Mouse (Mus musculus): ENCODE results near the gene Chtop.

The Chtop gene

GRCm38 (mm10) chr3:90508950-90509746 lies at the start of gene Chtop:
Chtop (minus strand) TSS chr3:90509498.
- DNase-seq (ENCODE audit: low spot score) = peak; percentile 99

GRCm38 (mm10) chr3:90555954-90556353 lies 46.7 kb upstream of the Chtop start:
- peak; percentile 50 for DNase-seq (ENCODE audit: low spot score)

GRCm38 (mm10) chr3:90552231-90552630 lies 42.9 kb upstream of the Chtop start:
- DNase-seq (ENCODE audit: low spot score) = no peak

DNA sequence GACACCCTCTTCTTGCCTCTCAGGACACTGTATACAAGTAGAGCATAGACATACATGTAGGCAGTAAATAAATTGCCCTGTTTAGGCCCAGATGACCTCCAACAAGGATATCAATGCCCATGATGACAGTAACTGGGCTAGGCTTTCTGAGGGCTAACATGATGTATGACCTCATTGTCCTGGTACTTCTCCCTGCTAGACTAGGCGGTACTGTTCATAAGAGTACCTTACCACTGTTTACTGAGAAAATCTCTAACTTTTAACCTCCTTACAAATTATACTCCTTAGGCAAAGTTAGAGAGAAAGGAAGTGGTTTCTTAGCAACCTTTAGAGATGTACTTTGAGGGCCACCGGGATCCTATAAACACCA lies 41.1 kb upstream of the Chtop start:
- no peak for DNase-seq (ENCODE audit: low spot score)

DNA sequence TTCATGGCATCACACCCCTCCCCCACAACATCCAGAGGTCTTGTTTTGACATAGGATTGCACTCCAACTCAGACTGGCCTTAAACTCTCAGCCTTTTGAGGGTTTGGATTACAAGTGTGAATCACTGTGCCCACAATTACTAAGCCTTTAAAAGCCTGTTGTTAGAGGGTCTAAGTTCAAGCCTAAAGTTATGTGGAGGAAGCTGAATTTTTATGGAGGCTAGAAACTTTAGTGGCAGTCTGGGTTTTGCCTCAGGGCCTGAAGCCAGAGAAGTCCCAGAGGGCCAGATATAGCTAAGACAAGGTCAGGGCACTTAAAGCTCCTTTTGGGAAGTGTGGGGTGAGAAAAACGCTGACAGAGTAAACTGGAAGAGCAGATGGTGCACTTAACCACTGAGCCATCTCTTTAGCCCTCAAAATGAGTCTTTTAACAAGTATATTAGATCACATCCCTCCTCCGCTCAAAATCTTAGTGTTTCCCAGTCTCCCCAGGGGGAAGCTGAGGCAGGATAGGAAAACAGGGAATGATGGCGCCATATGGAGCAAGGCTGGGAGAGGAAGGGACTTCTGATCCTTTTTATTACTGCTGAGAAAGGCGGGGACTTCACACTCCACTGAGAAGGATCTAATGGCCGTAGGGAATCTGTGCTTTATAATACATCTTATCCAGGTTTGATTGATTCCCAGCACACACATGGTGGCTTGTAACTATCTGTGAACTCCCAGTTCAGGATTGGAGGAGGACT lies 40.5 kb upstream of the Chtop start:
- no peak for DNase-seq (ENCODE audit: low spot score)

DNA sequence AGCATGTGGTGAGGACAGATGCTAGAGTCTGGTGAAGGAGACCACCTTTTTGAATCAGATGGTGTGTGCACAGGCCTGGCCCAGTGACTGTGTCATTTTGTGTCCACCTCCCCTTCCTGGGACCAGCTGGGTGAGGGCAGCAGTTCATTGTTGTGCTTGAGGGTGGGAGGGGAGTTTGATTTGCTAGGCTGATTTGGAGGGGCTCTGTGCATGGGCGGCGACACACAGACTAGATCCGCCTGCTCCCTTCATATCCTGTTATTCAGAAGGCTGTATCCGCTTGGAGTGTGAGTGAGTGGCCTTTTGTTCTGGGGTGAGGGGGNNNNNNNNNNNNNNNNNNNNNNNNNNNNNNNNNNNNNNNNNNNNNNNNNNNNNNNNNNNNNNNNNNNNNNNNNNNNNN lies 31.6 kb upstream of the Chtop start:
- peak; percentile 55 for DNase-seq (ENCODE audit: low spot score)

DNA sequence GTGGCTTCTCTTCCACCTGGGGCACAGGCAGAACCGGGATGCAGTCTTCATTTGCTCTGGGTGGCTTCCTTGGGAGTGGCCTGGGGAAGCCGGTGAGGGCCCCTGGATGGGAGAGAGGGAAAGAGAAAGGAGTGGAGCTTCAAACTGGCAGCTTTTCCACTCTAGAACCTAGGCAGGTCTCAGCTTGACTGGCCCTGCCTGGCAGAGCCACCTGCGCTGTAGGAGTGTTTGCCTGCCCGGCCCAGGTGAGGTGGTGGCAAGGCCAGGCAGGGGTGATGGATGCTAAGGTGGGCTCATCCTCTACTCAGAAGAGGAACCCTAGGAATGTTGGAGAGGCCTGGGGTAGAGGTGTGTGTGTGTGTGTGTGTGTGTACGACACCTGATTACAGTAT lies 28.6 kb upstream of the Chtop start:
- DNase-seq (ENCODE audit: low spot score) = no peak

- peak; percentile 36 for DNase-seq (ENCODE audit: low spot score)
These were observed 28.0 kb upstream of the Chtop start, which contains the start of gene S100a16 for GRCm38 (mm10) chr3:90537141-90537904. S100a16 (plus strand) TSS chr3:90537254.

GRCm38 (mm10) chr3:90535446-90535845 lies 26.1 kb upstream of the Chtop start:
- no peak for DNase-seq (ENCODE audit: low spot score)

DNA sequence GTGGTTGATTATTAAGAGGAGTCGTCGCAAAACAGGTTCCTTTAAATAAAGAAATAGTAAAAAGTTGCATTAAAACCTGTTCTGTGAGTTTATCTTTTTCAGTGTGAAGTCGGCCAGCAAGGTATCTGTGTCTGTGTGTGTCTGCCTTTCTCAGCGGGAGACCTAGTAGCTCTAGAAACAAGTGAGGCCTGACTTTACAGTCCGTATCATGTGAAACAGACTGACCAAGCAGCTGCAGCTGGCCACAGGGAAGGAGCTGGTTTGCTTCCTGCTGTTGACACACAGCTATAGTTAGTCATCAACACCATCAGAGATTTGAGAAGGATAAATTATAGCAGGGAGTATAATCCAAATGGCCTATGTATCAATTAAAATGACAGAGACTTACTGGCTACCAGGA lies 22.4 kb upstream of the Chtop start:
- no peak for DNase-seq (ENCODE audit: low spot score)

GRCm38 (mm10) chr3:90527291-90527873 lies 18.1 kb upstream of the Chtop start:
- no peak for DNase-seq (ENCODE audit: low spot score)

DNA sequence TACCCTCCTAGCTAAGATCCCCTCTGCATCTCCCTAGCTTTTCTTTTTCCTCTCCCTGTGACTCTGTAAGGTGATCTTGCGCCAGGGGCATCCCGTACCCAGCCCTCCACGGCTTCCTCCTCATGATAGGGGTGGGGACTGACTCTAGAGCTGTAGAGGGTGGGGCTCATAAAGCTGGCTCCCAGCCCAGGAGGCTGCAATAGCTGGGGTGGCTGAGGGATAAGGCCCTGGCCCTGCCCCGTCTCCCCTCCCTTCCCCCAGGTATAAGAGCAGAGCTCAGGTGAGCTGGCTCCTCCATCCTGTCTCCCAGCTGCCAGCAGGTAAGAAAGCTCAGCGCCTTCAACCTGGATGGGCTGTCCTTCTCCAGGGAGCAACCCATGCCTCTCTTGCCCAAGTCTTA lies 17.3 kb upstream of the Chtop start, which contains the start of gene S100a14:
S100a14 (plus strand) TSS at position 277 of the 400 bp plus-strand sequence.
- no peak for DNase-seq (ENCODE audit: low spot score)

DNA sequence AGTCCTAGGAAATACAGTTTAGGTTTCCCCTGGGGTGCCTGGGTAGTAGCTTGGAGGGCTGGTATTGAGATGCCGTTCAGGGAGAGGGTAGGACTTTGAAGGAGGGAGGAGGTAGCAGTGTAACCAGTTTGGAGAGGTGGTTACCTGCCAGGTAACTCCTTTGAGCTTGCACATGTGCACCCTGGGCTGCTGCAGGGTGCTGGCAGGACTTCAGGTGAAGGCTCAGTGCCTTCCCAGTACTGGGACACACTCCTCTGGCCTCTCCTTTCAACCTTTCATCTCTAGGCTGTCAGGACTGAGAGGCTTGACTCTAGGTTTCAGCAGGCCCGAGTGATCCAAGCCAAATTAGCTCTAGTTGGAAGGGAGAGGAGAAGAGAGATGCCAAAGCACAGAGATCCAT lies 16.8 kb upstream of the Chtop start:
- DNase-seq (ENCODE audit: low spot score) = no peak

DNA sequence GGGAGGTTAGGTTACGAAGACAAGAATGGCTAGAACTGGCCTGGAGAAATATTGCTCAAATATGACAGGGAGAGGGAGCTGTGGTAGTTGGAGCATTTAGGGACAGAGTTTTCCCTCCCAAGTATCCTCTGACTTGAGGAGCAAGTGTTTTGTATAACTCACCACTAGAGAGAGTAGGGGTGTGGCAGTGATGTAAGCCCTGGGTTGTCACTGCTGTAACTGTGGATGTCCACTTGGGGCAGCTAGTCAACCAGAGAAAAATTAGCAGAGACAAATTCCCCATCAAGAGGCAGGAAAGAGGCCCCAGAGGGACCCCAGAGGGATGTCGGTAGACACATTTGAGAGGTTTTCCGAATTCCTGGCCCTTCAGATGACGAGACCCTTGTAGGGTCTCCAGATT lies 16.1 kb upstream of the Chtop start:
- peak; percentile 67 for DNase-seq (ENCODE audit: low spot score)

GRCm38 (mm10) chr3:90517711-90518110 lies 8.4 kb upstream of the Chtop start:
- no peak for DNase-seq (ENCODE audit: low spot score)

DNA sequence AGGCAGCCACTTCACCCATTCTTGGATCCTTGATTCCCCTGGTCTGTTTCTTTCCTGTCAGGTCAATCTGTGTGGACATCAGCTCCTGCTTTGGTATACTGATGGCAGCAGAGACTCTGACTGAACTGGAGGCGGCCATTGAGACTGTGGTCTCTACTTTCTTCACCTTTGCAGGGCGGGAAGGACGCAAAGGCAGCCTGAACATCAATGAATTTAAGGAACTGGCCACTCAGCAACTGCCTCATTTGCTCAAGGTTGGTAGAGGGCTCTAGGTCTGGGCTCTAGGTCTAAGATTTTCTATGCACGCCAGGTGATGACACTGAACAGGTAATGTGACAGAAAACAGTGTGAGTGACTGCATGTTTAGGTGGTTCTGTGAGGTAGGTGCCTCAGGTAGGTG lies 6.5 kb upstream of the Chtop start:
- no peak for DNase-seq (ENCODE audit: low spot score)

DNA sequence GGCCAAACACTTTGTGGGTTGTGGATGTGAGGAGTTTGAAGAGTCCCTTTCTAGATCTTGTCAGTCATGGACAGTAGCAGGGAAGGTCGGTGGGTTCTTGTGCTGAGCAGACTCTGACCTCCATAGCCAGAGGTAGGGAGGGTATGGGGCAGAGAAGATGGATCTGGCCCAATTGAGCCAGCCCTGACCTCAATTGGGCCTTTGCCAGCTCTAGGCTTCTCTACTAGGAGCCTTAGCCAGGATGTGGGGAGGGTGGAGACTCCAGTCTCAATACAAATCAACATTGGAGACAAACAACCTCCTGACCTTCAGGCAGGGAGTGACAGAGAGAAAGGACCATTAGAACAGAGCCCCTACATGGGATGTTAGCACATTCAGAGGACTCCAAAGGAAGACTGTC lies 5.9 kb upstream of the Chtop start:
- no peak for DNase-seq (ENCODE audit: low spot score)

DNA sequence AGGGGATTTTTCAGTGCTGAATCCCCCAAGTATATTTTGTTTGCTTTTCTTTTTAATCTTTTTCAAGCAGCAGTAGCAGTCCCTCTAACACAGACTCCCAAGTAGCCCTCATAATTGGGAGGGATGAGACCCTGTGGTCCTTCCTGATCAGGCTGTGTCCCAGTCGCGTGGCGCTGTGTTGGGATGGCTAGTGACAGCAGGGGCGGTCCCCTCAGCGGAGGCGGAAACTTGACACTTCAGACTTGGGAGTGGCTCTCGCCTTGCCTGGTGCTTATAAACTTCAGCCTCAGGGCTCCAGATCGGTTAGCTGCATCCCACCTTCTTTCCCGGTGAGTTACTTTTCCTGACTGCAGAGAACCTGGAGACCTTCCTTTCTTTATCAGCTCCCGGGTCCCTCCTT lies 5.4 kb upstream of the Chtop start:
- peak; percentile 48 for DNase-seq (ENCODE audit: low spot score)

DNA sequence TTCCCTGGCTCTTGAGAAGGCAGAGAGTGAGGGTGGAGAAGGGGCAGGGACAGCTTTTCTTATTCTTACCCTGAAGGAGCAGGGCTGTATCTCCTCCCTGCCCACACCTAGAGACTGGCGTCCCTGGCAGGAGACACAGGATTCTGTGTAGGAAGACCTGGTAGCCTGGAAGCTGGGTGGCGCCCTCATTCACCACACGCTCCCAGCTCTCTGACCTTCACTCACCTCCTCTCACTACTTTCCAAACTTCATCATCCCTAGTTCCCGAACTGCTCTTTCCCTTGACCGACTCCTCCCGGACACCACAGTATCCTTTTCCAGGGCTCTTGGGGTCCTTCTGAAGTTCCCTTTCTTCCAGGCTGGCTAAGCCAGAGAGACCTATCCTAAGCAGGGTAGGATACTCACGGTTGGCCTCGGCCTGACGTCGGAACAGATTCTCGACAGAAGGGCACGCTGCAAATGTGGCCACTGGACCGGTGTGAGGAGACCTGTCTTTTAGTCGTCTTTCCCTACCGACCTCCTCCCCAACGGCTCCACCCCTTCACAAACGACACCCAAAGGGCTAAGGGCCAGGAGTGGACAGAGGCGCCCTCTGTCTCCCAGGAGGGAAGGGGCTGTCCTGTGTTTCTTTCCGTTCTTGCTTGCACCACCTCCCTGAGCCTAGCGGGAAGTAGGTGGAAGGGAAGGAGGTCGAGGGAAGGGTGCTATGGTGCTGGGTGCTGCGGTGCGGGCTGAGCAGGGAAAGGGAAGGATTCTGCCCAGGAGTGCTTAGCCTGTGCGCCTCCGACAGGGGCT lies 4.7 kb upstream of the Chtop start, which contains the start of the genes S100a1 and S100a13:
S100a1 (minus strand) TSS at position 597 of the 795 bp plus-strand sequence.
S100a13 (plus strand) TSS at position 640 of the 795 bp plus-strand sequence.
- peak; percentile 48 for DNase-seq (ENCODE audit: low spot score)

- DNase-seq (ENCODE audit: low spot score) = no peak
These were observed 3.8 kb upstream of the Chtop start for GRCm38 (mm10) chr3:90512948-90513642.

- DNase-seq (ENCODE audit: low spot score) = no peak
These were observed 3.0 kb upstream of the Chtop start for GRCm38 (mm10) chr3:90512276-90512675.

All from layer of hippocampus, adult 11-12 months (tissue).